Mouse (Mus musculus) CH12.LX (cell line): ENCODE measurements around the gene Tmem117.

ENCODE experiments used
- CTCF ChIP-seq, 2 experiments: IDR thresholded peaks in 1 of 2; conservative IDR thresholded peaks in 1 of 2; 2 replicates each; pipeline ENCODE4 v1.5.1; 2011 to 2012; ENCODE audit warnings: low read depth in 2 of 2, low read length in 2 of 2, improper control_type of control experiment in 1 of 2, inconsistent platforms in 1 of 2, mild to moderate bottlenecking in 1 of 2, moderate library complexity in 1 of 2
- EP300 ChIP-seq: IDR thresholded peaks from 2 replicates; pipeline ENCODE4 v1.6.1; 2011; ENCODE audit warnings: low read length, improper control_type of control experiment
- HCFC1 ChIP-seq: IDR thresholded peaks from 2 replicates; pipeline ENCODE4 v1.6.1; 2012; ENCODE audit warnings: low read depth, mild to moderate bottlenecking, inconsistent platforms, low read length, improper control_type of control experiment
- POLR2A ChIP-seq: IDR thresholded peaks from 2 replicates; pipeline ENCODE4 v1.6.1; 2011; ENCODE audit warnings: low read depth, mild to moderate bottlenecking, improper control_type of control experiment, low read length
- SIN3A ChIP-seq: IDR thresholded peaks from 2 replicates; pipeline ENCODE4 v1.6.1; 2012; ENCODE audit warnings: low read length, improper control_type of control experiment, inconsistent platforms
- TBP ChIP-seq: conservative IDR thresholded peaks from 2 replicates; pipeline ENCODE4 v1.6.1; 2011; ENCODE audit warnings: low read depth, low read length, improper control_type of control experiment
- TCF12 ChIP-seq: IDR thresholded peaks from 2 replicates; pipeline ENCODE4 v1.6.1; 2014; ENCODE audit warnings: low read depth, mild to moderate bottlenecking, inconsistent platforms, low read length, improper control_type of control experiment

DNA sequence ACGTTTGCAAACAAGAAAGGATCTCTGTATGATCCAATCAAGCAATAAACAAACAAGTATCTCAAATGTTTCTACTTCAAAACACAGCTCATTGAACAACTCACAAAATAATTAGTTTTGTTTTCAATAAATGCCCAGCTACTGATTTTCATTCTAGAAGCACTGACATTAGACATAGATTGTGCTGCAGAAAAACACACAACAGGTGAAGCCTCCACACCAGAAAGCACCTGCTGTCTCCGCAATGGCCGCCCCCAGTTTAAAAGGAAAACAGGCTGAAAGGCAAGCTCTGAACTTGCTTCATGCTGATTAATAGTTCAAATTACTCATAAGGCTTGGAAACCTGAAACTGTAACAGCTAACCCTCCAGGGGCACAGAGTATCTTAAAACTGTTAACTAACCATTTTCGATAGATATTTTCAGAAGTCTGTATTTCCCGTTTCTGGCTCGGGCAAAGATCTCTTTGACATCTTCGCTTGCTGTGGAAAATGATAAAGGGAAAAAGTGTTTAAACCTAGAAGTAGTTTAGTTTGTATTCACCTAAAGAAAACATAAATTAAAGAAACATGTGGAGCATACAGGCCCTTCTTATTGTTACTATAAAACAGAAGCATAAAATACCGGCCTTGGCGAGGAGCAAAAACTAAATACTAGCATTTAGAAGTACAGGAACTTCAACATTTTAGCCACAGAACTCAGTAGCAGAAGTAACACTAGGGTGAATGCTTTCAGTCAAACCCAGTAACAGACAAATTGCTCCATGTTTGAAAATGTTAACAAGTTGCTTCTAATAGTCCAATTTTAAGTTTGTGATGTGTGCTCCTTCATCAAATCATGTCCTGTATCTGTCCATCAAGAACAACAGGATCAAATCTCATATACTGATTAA lies 41.0 kb upstream of the Tmem117 start:
- TF ChIP-seq EP300 (no peak), HCFC1 (no peak), TBP (no peak), CTCF (conservative IDR thresholded peaks at IDR 0.05 in 1 of 2, IDR thresholded peaks at IDR 0.05 in 1 of 2; ENCODE audit: low read depth in 2 of 2, low read length in 2 of 2) (no peak), POLR2A (no peak), TCF12 (no peak), SIN3A (peak; percentile 35; the same call in 1 of the 2 replicates)
